Mouse (Mus musculus) mouse embryonic stem cell (cell line): ENCODE measurements around the gene Arfip1.

Experiments used
- in situ Hi-C, 2 experiments: fragments of 300-500 bp; cut with MboI; formaldehyde crosslinking; loops; 1 replicate in 1 of 2; 3 replicates in 1 of 2; pipeline ENCODE4 v1.14.3; 2019 to 2020; ENCODE audit warnings: low sequenced_read_pairs in 2 of 2, low pct_unique_long_range_greater_than_20kb in 1 of 2, mixed read lengths in 1 of 2; ENCODE audit not compliant: unreplicated experiment in 1 of 2

Arfip1 gene

DNA sequence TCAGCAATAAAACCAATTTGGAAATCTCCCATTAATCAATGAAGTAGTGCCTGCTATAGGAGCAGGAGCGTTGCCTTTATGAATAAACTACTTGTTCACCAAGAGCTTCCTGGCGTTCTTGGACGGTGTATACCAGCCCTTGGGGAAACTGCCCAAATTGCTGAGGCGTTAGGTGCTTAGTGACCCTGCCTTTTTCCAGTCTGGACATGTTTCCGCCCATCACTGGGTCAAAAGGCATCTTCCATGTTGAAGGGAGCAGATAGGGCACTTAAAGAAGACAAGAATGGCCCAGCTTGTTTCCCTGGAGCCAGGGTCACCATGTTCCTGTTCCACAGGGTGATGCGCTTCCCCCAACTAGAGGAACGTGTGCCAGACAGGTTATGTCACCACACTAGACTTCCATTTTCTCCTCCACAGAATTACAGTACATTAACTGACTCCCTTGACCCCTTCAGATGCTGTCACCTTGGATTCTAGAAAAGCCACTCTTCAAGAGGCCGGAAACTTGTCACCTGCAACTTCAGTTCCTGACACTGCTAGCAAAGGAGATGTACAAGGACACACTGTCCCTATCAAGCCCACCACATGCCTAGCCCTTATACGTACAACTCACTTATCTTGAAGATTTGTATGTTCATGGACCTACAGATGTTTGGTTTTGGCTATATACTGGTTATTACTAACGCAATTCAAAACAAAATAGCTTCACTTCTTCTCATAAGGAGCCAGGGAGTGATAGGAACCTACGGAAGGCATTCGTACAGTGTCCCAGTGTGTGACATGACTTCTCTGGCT, 107.2 kb downstream of the Arfip1 start:
- in situ Hi-C loops: loop anchor here in 1 of 2 experiments (10.0 kb wide), 1 partner anchor 120 kb away; no protein-coding TSS in a partner anchor

DNA sequence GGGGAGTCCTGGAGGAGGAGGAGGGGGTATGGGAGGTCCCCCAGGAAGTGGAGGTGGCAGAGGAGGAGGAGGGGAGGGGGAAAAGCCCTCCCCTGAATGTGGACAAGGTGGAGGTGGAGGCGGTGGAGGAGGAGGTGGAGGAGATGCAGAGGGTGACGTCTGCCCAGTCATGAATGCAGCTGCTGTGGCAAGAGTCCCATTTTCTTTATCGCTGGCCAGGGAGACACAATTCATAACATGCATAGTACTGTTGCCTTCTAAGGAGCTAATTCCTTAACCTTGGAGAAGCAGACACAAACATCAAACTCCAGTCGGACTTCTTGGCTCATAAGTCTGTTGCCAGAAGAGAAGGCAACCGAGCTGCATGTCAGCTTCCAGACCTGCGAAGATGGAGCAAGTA, 108.0 kb downstream of the Arfip1 start:
- in situ Hi-C loops: loop anchor here in 1 of 2 experiments (10.0 kb wide), 1 partner anchor 120 kb away; no protein-coding TSS in a partner anchor

DNA sequence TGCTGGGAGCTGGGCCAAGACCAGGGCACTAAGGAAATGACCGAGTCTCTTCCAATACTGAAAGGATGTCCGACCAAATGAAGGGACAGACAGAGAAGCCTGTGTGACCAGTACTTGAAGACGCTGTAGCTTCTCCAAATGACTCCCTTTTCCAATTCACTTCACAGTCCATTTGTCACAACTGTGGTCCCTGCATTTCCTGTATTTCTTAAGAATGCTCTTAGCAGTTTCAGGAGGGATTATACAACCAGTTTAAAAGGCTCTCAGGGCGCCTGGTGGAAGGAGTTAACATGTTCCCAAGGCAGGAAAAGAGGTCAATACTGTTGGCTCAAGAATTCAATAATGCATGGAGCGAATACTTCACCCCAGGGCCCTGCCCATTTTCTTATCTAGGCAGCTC, 109.5 kb downstream of the Arfip1 start:
- in situ Hi-C loops: loop anchor here in 1 of 2 experiments (10.0 kb wide), 1 partner anchor 118 kb away; no protein-coding TSS in a partner anchor

DNA sequence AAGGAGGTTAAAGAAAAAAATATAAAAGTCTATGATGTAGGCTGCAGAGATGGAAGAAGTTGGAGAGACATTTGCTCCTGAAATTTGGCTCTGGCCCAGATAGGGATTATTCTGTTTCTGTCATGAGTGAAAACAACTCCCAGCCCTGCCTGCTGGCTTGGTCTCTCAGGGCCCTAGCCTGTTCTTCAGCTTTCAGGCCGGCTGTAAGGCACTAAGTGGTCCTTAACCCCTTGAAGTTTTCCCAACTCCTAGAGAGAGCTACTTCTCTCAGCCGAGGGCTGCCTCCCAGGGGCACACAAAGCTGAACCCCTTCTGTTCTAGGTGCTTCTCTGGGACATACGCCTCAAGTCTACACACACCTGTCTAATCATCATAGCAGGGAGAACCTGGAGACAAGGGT, 109.9 kb downstream of the Arfip1 start:
- in situ Hi-C loops: loop anchor here in 1 of 2 experiments (10.0 kb wide), 1 partner anchor 118 kb away; no protein-coding TSS in a partner anchor

DNA sequence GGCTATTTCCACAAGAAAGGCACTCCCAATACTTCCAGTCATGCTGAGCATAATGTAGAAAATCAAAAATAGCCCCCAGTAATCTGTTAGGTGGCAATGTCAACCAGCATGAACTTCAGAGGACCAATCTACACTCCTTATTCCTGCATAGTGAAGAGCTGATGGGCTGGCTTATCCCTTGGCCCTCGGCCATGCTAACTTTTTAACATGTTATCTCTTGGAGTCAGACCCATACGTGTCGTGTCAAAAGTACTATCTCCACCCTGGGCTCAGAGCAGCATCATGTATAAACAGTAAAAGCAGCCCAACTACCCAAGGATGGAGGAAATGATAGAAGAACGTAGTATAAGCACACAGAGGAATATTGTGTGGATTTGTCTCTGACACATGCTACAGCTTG, 111.3 kb downstream of the Arfip1 start:
- in situ Hi-C loops: loop anchor here in 1 of 2 experiments (10.0 kb wide), 1 partner anchor 116 kb away; no protein-coding TSS in a partner anchor

DNA sequence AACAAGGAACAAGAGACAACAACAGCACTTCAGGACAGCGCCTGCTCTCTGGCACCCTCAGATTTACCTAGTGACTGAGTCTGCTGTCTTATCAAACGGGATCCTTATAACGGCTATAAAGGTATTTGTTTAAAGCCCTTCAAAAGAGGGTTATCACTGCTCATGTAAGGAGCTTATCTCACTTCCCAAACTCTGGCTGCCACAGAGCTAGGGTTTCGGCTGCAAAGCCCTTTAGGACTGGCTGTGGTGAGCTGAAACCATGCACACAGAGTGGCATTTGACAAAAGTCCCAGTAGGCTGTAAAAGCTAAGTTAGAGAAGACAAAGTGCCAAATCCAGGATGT, 114.3 kb downstream of the Arfip1 start:
- in situ Hi-C loops: no loop called here

DNA sequence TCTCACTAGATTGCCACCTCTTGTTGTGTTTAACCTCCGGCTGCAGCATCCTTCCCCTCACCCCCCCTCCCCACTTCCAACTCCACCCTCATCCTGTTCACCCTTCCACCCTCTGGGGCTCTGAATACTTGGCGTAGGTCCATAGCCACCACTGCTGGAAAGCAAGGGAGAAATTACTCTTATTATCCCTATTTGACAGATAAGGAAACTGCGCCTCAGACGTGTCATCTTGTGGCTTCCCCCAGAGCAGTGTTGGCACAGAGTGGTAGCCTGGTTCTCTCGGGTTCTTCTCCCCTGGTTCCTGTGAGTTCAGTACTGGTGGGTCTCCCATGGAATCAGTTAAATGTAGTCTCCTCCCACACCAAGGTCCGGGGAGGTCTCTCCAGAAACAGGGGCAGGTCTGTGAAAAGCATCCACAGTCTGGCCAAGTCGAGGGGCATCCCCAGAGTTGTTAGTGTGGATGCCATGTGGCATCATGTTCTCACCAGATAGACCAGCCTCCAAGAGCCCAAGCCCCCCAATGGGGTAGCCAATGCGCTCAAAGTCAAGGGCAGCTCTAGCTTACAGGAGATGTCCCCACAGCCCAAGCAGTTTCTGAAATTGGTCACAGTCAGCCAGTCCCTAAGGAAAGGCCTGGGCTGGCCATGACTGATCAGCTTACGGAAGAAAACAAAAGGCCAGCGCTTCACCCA, 114.9 kb downstream of the Arfip1 start:
- in situ Hi-C loops: no loop called here

DNA sequence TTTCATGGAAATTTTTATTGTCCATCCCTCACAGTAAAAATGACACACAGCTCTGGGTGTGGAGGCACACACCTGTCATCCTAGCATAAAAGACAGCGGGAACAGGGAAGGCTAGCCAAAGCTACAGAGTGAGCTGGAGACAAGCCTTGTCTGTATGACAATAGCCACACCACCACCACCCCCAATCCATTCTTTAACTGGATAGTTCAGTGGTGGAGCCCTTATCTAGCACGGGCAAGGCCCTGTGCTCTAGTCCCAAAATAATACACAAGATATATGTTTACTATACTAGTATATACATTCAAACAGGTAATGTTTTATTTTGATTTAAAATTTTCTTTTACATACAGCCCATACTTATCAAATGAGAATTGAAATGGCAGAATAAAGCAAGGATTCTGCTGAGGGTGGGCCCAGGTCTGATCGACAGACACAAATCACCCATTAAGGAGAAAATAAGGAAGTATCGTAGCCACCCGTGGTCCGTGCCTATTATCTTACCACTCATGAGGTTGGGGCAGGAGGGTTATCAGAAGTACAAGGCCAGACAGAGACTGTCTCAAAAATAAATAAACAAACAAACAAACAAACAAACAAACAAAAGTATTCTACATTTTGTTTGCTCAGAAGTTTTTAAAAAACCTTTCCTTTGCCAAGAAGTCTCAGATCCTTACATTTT, 116.5 kb downstream of the Arfip1 start:
- in situ Hi-C loops: no loop called here

DNA sequence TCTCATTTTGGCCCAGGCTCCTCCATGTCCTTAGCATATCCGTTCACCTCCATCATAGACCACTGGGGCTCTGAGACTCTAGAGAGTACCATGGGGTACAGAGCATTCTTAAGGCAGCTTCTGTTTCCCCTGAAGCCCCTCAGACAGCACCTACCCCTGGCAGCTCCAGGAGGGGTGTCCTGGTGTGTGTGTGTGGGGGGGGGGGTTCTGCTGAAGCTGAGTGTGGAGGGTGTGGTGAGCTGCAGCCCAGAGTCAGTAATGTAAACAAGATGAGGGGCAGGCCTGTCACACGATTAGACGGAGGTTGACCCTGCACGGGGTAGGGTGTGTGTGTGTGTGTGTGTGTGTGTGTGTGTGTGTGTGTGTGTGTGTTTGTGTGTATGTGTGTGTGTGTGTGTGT, 120.7 kb downstream of the Arfip1 start:
- in situ Hi-C loops: no loop called here

DNA sequence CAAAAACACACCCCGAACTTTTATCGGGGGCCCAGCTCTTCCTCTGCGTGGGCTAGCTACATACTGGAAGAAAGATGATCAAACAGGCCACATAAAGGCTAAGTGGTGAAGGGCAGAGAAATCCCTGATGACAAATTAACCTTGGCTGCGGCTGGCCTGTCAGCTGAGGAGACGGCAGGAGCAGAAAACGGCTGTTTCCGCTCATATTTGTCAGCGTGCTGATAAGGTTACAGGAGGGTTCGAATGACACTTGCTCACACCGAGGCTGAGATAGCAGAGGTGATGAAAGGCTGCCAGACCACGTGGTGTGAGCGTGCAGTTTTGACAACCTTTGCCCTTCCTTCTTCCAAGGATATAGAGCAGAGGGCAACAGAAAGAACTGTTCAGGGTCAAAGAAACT, 121.5 kb downstream of the Arfip1 start:
- in situ Hi-C loops: no loop called here

DNA sequence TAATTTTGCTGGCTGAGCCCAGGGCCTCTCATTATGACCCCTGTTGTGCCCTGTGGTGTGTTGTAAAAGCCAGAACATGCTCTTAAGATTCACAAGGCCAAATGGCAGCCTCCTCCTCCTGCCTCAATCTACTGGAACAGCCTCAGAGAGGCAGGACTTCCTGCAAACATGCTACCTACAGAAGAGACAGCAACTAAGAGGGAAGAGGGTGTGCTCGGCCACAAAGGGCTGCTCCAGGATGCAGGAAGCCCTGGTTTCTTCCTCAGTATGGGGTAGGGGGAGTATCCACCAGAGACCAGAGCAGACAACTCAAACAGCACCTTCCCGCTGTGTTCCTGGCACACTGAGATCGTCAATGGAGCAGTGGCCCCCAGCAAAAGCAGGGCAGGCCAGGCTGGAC, 121.9 kb downstream of the Arfip1 start:
- in situ Hi-C loops: no loop called here

DNA sequence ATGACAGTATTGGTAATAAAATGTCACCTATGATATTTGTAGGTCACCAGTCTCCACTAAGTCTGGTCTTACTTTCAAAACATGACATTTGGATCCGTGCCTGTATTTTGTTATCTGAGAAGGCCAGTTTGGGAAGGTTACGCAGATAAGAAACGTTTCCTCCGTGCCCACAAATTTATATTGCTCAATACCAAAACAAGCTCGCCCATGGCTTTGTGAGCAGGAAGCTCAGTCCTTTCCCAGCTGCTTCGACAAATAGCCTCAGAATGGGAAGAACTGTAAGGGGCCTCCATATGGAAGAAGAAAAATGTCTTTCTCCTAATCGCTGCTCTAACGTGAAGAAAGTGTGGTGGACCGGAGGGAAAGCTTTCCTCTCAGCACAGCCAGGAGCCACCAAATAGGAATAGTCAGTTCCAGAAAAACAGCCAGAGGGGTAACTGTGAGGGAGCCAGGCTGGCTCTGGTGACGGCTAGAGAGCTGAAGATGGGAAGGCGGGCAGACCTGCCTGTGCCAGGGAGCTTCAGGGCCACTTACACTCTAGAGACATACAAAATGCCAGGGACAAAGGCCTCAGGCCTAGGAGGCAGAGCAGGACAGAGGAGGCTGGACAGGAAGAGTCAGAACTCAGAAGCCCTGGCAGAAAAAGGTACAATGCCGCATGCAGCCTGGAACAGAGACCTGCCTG, 126.5 kb downstream of the Arfip1 start:
- in situ Hi-C loops: no loop called here

DNA sequence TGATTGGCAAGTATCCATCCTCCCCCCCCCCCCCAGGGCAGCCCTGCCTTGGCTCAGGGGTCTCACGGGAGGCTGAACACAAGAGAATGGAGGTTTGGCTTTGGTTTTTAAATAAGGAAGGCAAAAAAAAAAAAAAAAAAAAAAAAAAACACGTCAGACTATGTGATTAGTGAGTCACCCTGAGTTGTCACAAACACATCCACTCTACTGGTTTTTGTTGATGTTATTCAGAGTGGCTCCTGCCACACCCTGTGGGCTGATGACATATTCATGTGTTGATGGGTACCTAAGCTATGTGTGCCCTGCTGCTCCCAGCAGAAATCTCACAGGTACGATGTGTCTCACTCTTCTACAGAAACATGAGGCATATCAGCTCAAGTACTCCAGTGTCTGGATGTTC, 131.8 kb downstream of the Arfip1 start:
- in situ Hi-C loops: no loop called here

DNA sequence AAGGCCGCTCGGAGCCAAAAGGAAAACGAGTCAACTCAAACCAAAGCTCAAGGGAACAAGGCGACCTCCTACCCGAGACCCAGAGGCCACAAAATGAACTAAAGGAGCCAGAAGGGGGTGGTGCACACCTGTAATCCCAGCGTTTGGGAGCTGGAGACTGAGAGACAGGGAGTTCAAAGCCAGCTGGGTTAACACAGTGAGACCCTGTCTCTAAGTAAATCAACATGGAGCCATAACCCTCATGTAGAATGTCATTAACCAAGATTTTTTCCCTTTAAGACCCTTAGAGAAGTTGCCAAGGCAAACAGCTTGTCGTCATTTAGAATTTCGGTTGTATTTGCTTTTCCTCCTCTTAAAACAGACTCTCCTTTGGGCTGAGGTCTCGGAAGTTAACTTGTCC, 133.4 kb downstream of the Arfip1 start:
- in situ Hi-C loops: no loop called here

DNA sequence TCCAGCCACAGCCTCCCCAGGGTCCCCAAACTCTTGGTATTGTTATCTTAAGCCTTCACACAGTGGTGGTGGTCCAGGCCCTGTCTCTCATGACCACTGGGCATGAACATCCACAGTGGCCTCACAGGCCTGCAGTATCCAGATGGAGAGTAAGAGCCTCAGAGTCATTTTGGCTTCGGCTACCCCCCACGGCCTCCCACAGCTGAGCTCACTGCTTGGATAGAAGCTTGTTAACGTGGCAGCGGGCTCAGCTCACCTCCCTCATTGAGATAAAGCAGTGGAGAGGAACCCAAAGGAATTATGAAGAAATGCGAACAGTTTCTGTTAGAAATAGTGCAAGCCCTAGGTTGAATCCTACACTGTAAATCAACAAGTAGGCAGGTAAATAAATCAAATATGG, 134.6 kb downstream of the Arfip1 start:
- in situ Hi-C loops: no loop called here
